Mouse (Mus musculus): ENCODE measurements at regions not wholly inside any gene's neighbourhood (a gene's known extent, or its start where the extent isn't known, plus 50 kb on each side); places are given as distances from the start of the nearest gene placed in this dataset.

- no peak overlapping the region for H3ac ChIP-seq (ENCODE audit: control insufficient read depth, insufficient read length, low read depth)
- no peaks in the 10 kb centered on the region for H3K79me2 ChIP-seq (ENCODE audit: control insufficient read depth, insufficient read depth)
- H3K36me3 ChIP-seq (ENCODE audit: control insufficient read depth, insufficient read depth): no peaks in the 10 kb centered on the region
- no peak overlapping the region for H3K4me3 ChIP-seq (ENCODE audit: insufficient read depth, poor library complexity, severe bottlenecking)
- no peaks in the 10 kb centered on the region for H3K27me3 ChIP-seq (ENCODE audit: control insufficient read depth, insufficient read depth, insufficient read length)
- H3K79me3 ChIP-seq (ENCODE audit: low read depth): no peaks in the 10 kb centered on the region
- no peak for TF ChIP-seq MYOD1 (IDR thresholded peaks at IDR 0.05; ENCODE audit: control insufficient read depth, insufficient read length, low read depth)
- TF ChIP-seq CTCF (IDR thresholded peaks at IDR 0.05; ENCODE audit: control insufficient read depth, insufficient read depth, insufficient read length): no peak
- no peak for TF ChIP-seq CEBPB (IDR thresholded peaks at IDR 0.05; ENCODE audit: low read depth)
- TF ChIP-seq MYOG (IDR thresholded peaks at IDR 0.05; ENCODE audit: control insufficient read depth, extremely low read depth, insufficient read length): no peak
- TF ChIP-seq FOSL1 (IDR thresholded peaks at IDR 0.05; ENCODE audit: insufficient read depth, low read length, poor library complexity, severe bottlenecking): no peak
- TF ChIP-seq MAX (IDR thresholded peaks at IDR 0.05): no peak
- TF ChIP-seq USF1 (IDR thresholded peaks at IDR 0.05; ENCODE audit: low read depth): no peak
These were observed 79.1 kb downstream of the Cd83 start for GRCm38 (mm10) chr13:43863581-43864100.

GRCm38 (mm10) chr13:43864153-43864861 lies 79.7 kb downstream of the Cd83 start:
- no peaks in the 10 kb centered on the region for H3K36me3 ChIP-seq (ENCODE audit: control insufficient read depth, insufficient read depth)

GRCm38 (mm10) chr13:43865036-43865435 lies 80.5 kb downstream of the Cd83 start:
- H3K4me3 ChIP-seq (ENCODE audit: insufficient read depth, poor library complexity, severe bottlenecking): no peak overlapping the region
- H3K79me3 ChIP-seq (ENCODE audit: low read depth): no peaks in the 10 kb centered on the region
- no peaks in the 10 kb centered on the region for H3K79me2 ChIP-seq (ENCODE audit: control insufficient read depth, insufficient read depth)
- TF ChIP-seq MYOD1 (IDR thresholded peaks at IDR 0.05; ENCODE audit: control insufficient read depth, insufficient read length, low read depth) (no peak), FOSL1 (IDR thresholded peaks at IDR 0.05; ENCODE audit: insufficient read depth, low read length, poor library complexity, severe bottlenecking) (no peak), USF1 (IDR thresholded peaks at IDR 0.05; ENCODE audit: low read depth) (no peak), CEBPB (IDR thresholded peaks at IDR 0.05; ENCODE audit: low read depth) (no peak), CTCF (IDR thresholded peaks at IDR 0.05; ENCODE audit: control insufficient read depth, insufficient read depth, insufficient read length) (no peak), MAX (IDR thresholded peaks at IDR 0.05) (no peak), MYOG (IDR thresholded peaks at IDR 0.05; ENCODE audit: control insufficient read depth, extremely low read depth, insufficient read length) (no peak)
- no peak overlapping the region for H3ac ChIP-seq (ENCODE audit: control insufficient read depth, insufficient read length, low read depth)
- H3K27me3 ChIP-seq (ENCODE audit: control insufficient read depth, insufficient read depth, insufficient read length): no peaks in the 10 kb centered on the region
- no peaks in the 10 kb centered on the region for H3K36me3 ChIP-seq (ENCODE audit: control insufficient read depth, insufficient read depth)

More at GRCm38 (mm10) chr13:43864153-43864861, 79.7 kb downstream of the Cd83 start:
- TF ChIP-seq CTCF (IDR thresholded peaks at IDR 0.05; ENCODE audit: control insufficient read depth, insufficient read depth, insufficient read length): peak; percentile 100
- no peak for TF ChIP-seq CEBPB (IDR thresholded peaks at IDR 0.05; ENCODE audit: low read depth)
- TF ChIP-seq USF1 (IDR thresholded peaks at IDR 0.05; ENCODE audit: low read depth): peak; percentile 88
- no peak for TF ChIP-seq MAX (IDR thresholded peaks at IDR 0.05)
- TF ChIP-seq MYOG (IDR thresholded peaks at IDR 0.05; ENCODE audit: control insufficient read depth, extremely low read depth, insufficient read length): no peak
- no peak for TF ChIP-seq MYOD1 (IDR thresholded peaks at IDR 0.05; ENCODE audit: control insufficient read depth, insufficient read length, low read depth)
- no peaks in the 10 kb centered on the region for H3K79me2 ChIP-seq (ENCODE audit: control insufficient read depth, insufficient read depth)
- no peaks in the 10 kb centered on the region for H3K79me3 ChIP-seq (ENCODE audit: low read depth)
- H3ac ChIP-seq (ENCODE audit: control insufficient read depth, insufficient read length, low read depth): no peak overlapping the region
- H3K27me3 ChIP-seq (ENCODE audit: control insufficient read depth, insufficient read depth, insufficient read length): no peaks in the 10 kb centered on the region
- H3K4me3 ChIP-seq (ENCODE audit: insufficient read depth, poor library complexity, severe bottlenecking): no peak overlapping the region

GRCm38 (mm10) chr13:43875895-43876294 lies 91.3 kb downstream of the Cd83 start:
- H3K36me3 ChIP-seq (ENCODE audit: control insufficient read depth, insufficient read depth): no peaks in the 10 kb centered on the region
- H3K79me3 ChIP-seq (ENCODE audit: low read depth): no peaks in the 10 kb centered on the region
- no peak for TF ChIP-seq USF1 (IDR thresholded peaks at IDR 0.05; ENCODE audit: low read depth)
- no peak for TF ChIP-seq CTCF (IDR thresholded peaks at IDR 0.05; ENCODE audit: control insufficient read depth, insufficient read depth, insufficient read length)
- TF ChIP-seq FOSL1 (IDR thresholded peaks at IDR 0.05; ENCODE audit: insufficient read depth, low read length, poor library complexity, severe bottlenecking): no peak
- TF ChIP-seq MYOD1 (IDR thresholded peaks at IDR 0.05; ENCODE audit: control insufficient read depth, insufficient read length, low read depth): no peak
- no peak for TF ChIP-seq MAX (IDR thresholded peaks at IDR 0.05)
- no peak for TF ChIP-seq MYOG (IDR thresholded peaks at IDR 0.05; ENCODE audit: control insufficient read depth, extremely low read depth, insufficient read length)
- no peak for TF ChIP-seq CEBPB (IDR thresholded peaks at IDR 0.05; ENCODE audit: low read depth)
- H3K79me2 ChIP-seq (ENCODE audit: control insufficient read depth, insufficient read depth): no peaks in the 10 kb centered on the region
- H3ac ChIP-seq (ENCODE audit: control insufficient read depth, insufficient read length, low read depth): no peak overlapping the region
- no peak overlapping the region for H3K4me3 ChIP-seq (ENCODE audit: insufficient read depth, poor library complexity, severe bottlenecking)
- no peaks in the 10 kb centered on the region for H3K27me3 ChIP-seq (ENCODE audit: control insufficient read depth, insufficient read depth, insufficient read length)

GRCm38 (mm10) chr13:43887284-43887683 lies 102.7 kb downstream of the Cd83 start:
- Histone ChIP-seq H3K36me3 (ENCODE audit: control insufficient read depth, insufficient read depth) (no peaks in the 10 kb centered on the region), H3K79me2 (ENCODE audit: control insufficient read depth, insufficient read depth) (no peaks in the 10 kb centered on the region), H3K4me3 (ENCODE audit: insufficient read depth, poor library complexity, severe bottlenecking) (no peak overlapping the region), H3K27me3 (ENCODE audit: control insufficient read depth, insufficient read depth, insufficient read length) (no peaks in the 10 kb centered on the region), H3ac (ENCODE audit: control insufficient read depth, insufficient read length, low read depth) (no peak overlapping the region), H3K79me3 (ENCODE audit: low read depth) (no peaks in the 10 kb centered on the region)
- TF ChIP-seq USF1 (IDR thresholded peaks at IDR 0.05; ENCODE audit: low read depth) (no peak), MAX (IDR thresholded peaks at IDR 0.05) (no peak), MYOG (IDR thresholded peaks at IDR 0.05; ENCODE audit: control insufficient read depth, extremely low read depth, insufficient read length) (no peak), CTCF (IDR thresholded peaks at IDR 0.05; ENCODE audit: control insufficient read depth, insufficient read depth, insufficient read length) (no peak), CEBPB (IDR thresholded peaks at IDR 0.05; ENCODE audit: low read depth) (no peak), MYOD1 (IDR thresholded peaks at IDR 0.05; ENCODE audit: control insufficient read depth, insufficient read length, low read depth) (no peak), FOSL1 (IDR thresholded peaks at IDR 0.05; ENCODE audit: insufficient read depth, low read length, poor library complexity, severe bottlenecking) (no peak)

All from C2C12 (cell line).